Mouse (Mus musculus) stomach, postnatal 0 days (tissue): ENCODE measurements around the gene Sft2d2. TPM values are rescaled to one million over a fixed set of nuclear protein-coding genes. Genes with fewer than 3 reads are reported as not detected.

Experiments used
- ATAC-seq: fragments of 200-750 bp; cut with Nextera tagmentation; 2 replicates; pipeline ENCODE4 v1.8.0; 2017; ENCODE audit not compliant: low FRiP score, low TSS enrichment
- DNase-seq: peaks from one replicate; pipeline ENCODE4 v3.0.0-alpha.2; 2016; ENCODE audit warnings: low spot score
- H3K27ac ChIP-seq: fragments of 300-500 bp; sonication (generic); replicated peaks from 2 replicates; pipeline ENCODE4 v1.5.1; 2014; ENCODE audit warnings: mild to moderate bottlenecking, control low read depth
- H3K27me3 ChIP-seq: fragments of 300-500 bp; sonication (generic); 2 replicates; pipeline ENCODE4 v1.6.1; 2014; ENCODE audit warnings: low read length; ENCODE audit not compliant: control insufficient read depth, insufficient read depth
- H3K36me3 ChIP-seq: fragments of 300-500 bp; sonication (generic); 2 replicates; pipeline ENCODE4 v1.6.1; 2014; ENCODE audit warnings: low read length, mixed read lengths; ENCODE audit not compliant: control insufficient read depth, insufficient read depth
- H3K4me1 ChIP-seq: fragments of 300-500 bp; sonication (generic); replicated peaks from 2 replicates; pipeline ENCODE4 v1.6.1; 2014; ENCODE audit warnings: antibody characterized with exemption; ENCODE audit not compliant: control insufficient read depth, insufficient read depth
- H3K4me2 ChIP-seq: fragments of 300-500 bp; sonication (generic); replicated peaks from 2 replicates; pipeline ENCODE4 v1.6.1; 2014; ENCODE audit warnings: low read depth, mild to moderate bottlenecking, control low read depth, moderate library complexity
- H3K4me3 ChIP-seq: fragments of 300-500 bp; sonication (generic); 2 replicates; pipeline ENCODE4 v1.5.1; 2014; ENCODE audit warnings: low read depth, low read length, control low read depth
- H3K9ac ChIP-seq: fragments of 300-500 bp; sonication (generic); 2 replicates; pipeline ENCODE4 v1.6.1; 2014; ENCODE audit warnings: mild to moderate bottlenecking, low read length, control low read depth, mixed read lengths
- H3K9me3 ChIP-seq: fragments of 300-500 bp; sonication (generic); 2 replicates; pipeline ENCODE4 v1.6.1; 2016; ENCODE audit warnings: low read length; ENCODE audit not compliant: control insufficient read depth
- CTCF ChIP-seq: IDR thresholded peaks from 2 replicates; pipeline ENCODE4 v1.5.1; 2016; ENCODE audit warnings: antibody characterized with exemption, low read depth, mild to moderate bottlenecking, moderate library complexity
- EP300 ChIP-seq: optimal IDR thresholded peaks from 2 replicates; pipeline ENCODE3; 2016; ENCODE audit warnings: antibody characterized with exemption
- WGBS: fragments of 180-500 bp; shearing (Covaris S2); extraction: QIAGEN DNeasy Blood & Tissue Kit; methylation state at CpG from one replicate; pipeline ENCODE4 v1.1.7; 2014; 5-methylcytosine and 5-hydroxymethylcytosine counted together
- polyA plus RNA-seq: library from polyadenylated mRNA; unstranded; fragments of >200 nt; fragmentation: Nextera tagmentation; extraction: Ambion mirVana; gene quantifications from 2 replicates; pipeline ENCODE4 v1.2.1, GENCODE M21; 2015

Sft2d2 gene
- polyA plus RNA-seq, 1 experiment from 2014 or later = 19.8 TPM

GRCm38 (mm10) chr1:165140227-165140626 lies 54.0 kb downstream of the Sft2d2 start:
- H3K4me1 ChIP-seq = no peaks in the 10 kb centered on the region
- no peak overlapping the region for H3K9ac ChIP-seq
- no peak overlapping the region for H3K27ac ChIP-seq
- H3K9me3 ChIP-seq = no peaks in the 10 kb centered on the region
- H3K27me3 ChIP-seq = no peaks in the 10 kb centered on the region
- no peaks in the 10 kb centered on the region for H3K36me3 ChIP-seq
- no peak overlapping the region for H3K4me2 ChIP-seq
- TF ChIP-seq CTCF (no peak), EP300 (no peak)
- DNase-seq = no peak
- ATAC-seq = no peak
- no peak overlapping the region for H3K4me3 ChIP-seq
- 61% methylated on average over 3 of the region's 3 CpGs for WGBS

- TF ChIP-seq CTCF (no peak), EP300 (no peak)
- no peak for ATAC-seq
Observed at GRCm38 (mm10) chr1:165133858-165134257, 60.4 kb downstream of the Sft2d2 start.

GRCm38 (mm10) chr1:165133279-165133678 lies 61.0 kb downstream of the Sft2d2 start:
- Histone ChIP-seq H3K4me1 (no peaks in the 10 kb centered on the region), H3K9me3 (no peaks in the 10 kb centered on the region), H3K36me3 (no peaks in the 10 kb centered on the region), H3K4me3 (no peak overlapping the region), H3K9ac (no peak overlapping the region), H3K4me2 (no peak overlapping the region), H3K27me3 (no peaks in the 10 kb centered on the region), H3K27ac (no peak overlapping the region)
- ATAC-seq (no peak), DNase-seq (no peak)
- 75% methylated on average over 5 of the region's 5 CpGs for WGBS
- TF ChIP-seq EP300 (no peak), CTCF (no peak)

More at GRCm38 (mm10) chr1:165133858-165134257, 60.4 kb downstream of the Sft2d2 start:
- no peak for DNase-seq
- Histone ChIP-seq H3K4me2 (no peak overlapping the region), H3K9me3 (no peaks in the 10 kb centered on the region), H3K9ac (no peak overlapping the region), H3K36me3 (no peaks in the 10 kb centered on the region), H3K27ac (no peak overlapping the region), H3K27me3 (no peaks in the 10 kb centered on the region), H3K4me3 (no peak overlapping the region), H3K4me1 (no peaks in the 10 kb centered on the region)
- WGBS = 58% methylated on average over 2 of the region's 2 CpGs

GRCm38 (mm10) chr1:165132187-165132877 lies 61.9 kb downstream of the Sft2d2 start:
- no peaks in the 10 kb centered on the region for H3K9me3 ChIP-seq
- no peaks in the 10 kb centered on the region for H3K27me3 ChIP-seq
- no peak overlapping the region for H3K9ac ChIP-seq
- H3K4me1 ChIP-seq = no peaks in the 10 kb centered on the region
- no peak overlapping the region for H3K4me3 ChIP-seq
- no peak overlapping the region for H3K27ac ChIP-seq
- TF ChIP-seq CTCF (peak; percentile 87), EP300 (no peak)
- DNase-seq (peak; percentile 78), ATAC-seq (0 out of 2 replicates have a peak, but pooled peaks have one; percentile 42)
- no peak overlapping the region for H3K4me2 ChIP-seq
- no peaks in the 10 kb centered on the region for H3K36me3 ChIP-seq
- 74% methylated on average over 14 of the region's 14 CpGs for WGBS

- ATAC-seq = no peak
Observed at GRCm38 (mm10) chr1:165129573-165129972, 64.7 kb downstream of the Sft2d2 start.

More at GRCm38 (mm10) chr1:165129573-165129972, 64.7 kb downstream of the Sft2d2 start:
- TF ChIP-seq EP300 (no peak), CTCF (no peak)
- Histone ChIP-seq H3K4me1 (no peaks in the 10 kb centered on the region), H3K27ac (no peak overlapping the region), H3K27me3 (no peaks in the 10 kb centered on the region), H3K4me2 (no peak overlapping the region), H3K9me3 (no peaks in the 10 kb centered on the region), H3K36me3 (no peaks in the 10 kb centered on the region), H3K9ac (no peak overlapping the region), H3K4me3 (no peak overlapping the region)
- DNase-seq = no peak
- WGBS = 66% methylated on average over 5 of the region's 5 CpGs

Other genes with a start within 250 kb of the Sft2d2 start
- not detected in 2 replicates for gene Tbx19, start 33.7 kb downstream of the Sft2d2 start, polyA plus RNA-seq
- gene Tiprl, start 42.6 kb upstream of the Sft2d2 start, polyA plus RNA-seq = 53.8 and 56.7 TPM in 2 replicates
- gene Gpr161, start 101.4 kb upstream of the Sft2d2 start, polyA plus RNA-seq = 0.52 and 0.57 TPM in 2 replicates